Mouse (Mus musculus): Measurements from ENCODE around the gene Npas1. TPM values are rescaled to one million over a fixed set of nuclear protein-coding genes. Genes with fewer than 3 reads are reported as not detected.
A peak's percentile ranks its signal among the peaks of the same experiment; 100 is the strongest.

The Npas1 gene
- polyA plus RNA-seq (2014; fragmentation: Nextera tagmentation; extraction: Ambion mirVana) = 2.4 and 3.4 TPM in 2 replicates

DNA sequence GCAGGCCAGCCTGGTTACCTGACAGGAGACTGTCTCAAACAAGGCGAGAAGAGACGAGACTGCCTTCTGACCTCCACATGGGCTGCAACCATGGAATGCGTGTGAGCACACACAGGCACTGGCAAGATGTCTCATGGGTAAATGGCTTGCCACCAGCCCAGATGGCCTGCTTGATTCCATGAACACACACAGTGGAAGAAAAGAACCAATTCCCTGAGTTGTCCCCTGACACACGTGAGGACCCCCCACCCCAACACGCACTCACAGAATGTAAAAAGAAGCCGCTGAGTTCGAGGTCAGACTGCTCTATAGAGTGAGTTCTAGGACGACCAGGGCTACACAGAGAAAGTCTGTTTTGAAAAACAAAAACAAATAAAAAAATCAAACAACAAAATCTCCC lies at the start of gene Npas1:
Npas1 (minus strand) TSS at position 101 of the 400 bp plus-strand sequence.
- ATAC-seq (no peak), DNase-seq (ENCODE audit: low spot score) (no peak)
- no peaks in the 10 kb centered on the region for H3K9me3 ChIP-seq (replicated peaks; ENCODE audit: control insufficient read depth, low read length)
- H3K36me3 ChIP-seq (ENCODE audit: control insufficient read depth, insufficient read depth, low read length) = no peaks in the 10 kb centered on the region
- H3K4me3 ChIP-seq (ENCODE audit: low read depth, low read length) = peak within 1 kb of the TSS; percentile 25
- H3K9ac ChIP-seq (ENCODE audit: low read length) = no peak within 1 kb of the TSS
- 85% methylated on average over 8 of the region's 8 CpGs for WGBS
- peak within 1 kb of the TSS; percentile 42 for H3K4me2 ChIP-seq (ENCODE audit: low read length)
- H3K27me3 ChIP-seq (replicated peaks; ENCODE audit: control insufficient read depth, insufficient read depth, low read length) = peaks cover 51% of the 10 kb centered on the region
- no peaks in the 10 kb centered on the region for H3K4me1 ChIP-seq (ENCODE audit: control insufficient read depth, insufficient read depth, low read length)
- no peak within 1 kb of the TSS for H3K27ac ChIP-seq (ENCODE audit: low read depth, low read length)

DNA sequence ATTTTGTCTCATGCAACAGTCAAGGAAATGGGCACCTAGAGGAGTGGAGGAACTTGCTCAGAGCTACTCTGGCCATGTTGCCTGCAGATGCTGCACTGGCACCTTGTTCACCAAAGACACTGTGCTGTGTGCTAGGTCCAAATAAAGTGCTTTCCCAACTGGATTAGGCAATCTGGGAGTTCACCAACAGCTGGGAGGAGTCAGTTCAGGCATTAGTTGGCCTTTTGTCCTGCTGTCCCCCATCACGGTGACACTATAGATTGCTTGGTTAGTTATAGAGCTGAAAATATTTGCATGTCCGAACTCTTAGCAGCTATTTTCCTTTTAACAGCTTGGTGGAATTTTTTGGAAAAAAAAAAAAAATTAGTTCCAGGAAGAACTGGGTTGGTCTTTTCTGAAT lies 48.5 kb upstream of the Npas1 start:
- H3K4me3 ChIP-seq (ENCODE audit: low read depth, low read length) = no peak overlapping the region
- 90% methylated on average over 2 of the region's 2 CpGs for WGBS
- no peak overlapping the region for H3K27ac ChIP-seq (ENCODE audit: low read depth, low read length)
- H3K9me3 ChIP-seq (replicated peaks; ENCODE audit: control insufficient read depth, low read length) = no peaks in the 10 kb centered on the region
- peaks cover 20% of the 10 kb centered on the region for H3K36me3 ChIP-seq (ENCODE audit: control insufficient read depth, insufficient read depth, low read length)
- DNase-seq (ENCODE audit: low spot score) (no peak), ATAC-seq (no peak)
- H3K27me3 ChIP-seq (replicated peaks; ENCODE audit: control insufficient read depth, insufficient read depth, low read length) = no peaks in the 10 kb centered on the region
- H3K4me2 ChIP-seq (ENCODE audit: low read length) = no peak overlapping the region
- H3K4me1 ChIP-seq (ENCODE audit: control insufficient read depth, insufficient read depth, low read length) = no peaks in the 10 kb centered on the region
- H3K9ac ChIP-seq (ENCODE audit: low read length) = no peak overlapping the region

DNA sequence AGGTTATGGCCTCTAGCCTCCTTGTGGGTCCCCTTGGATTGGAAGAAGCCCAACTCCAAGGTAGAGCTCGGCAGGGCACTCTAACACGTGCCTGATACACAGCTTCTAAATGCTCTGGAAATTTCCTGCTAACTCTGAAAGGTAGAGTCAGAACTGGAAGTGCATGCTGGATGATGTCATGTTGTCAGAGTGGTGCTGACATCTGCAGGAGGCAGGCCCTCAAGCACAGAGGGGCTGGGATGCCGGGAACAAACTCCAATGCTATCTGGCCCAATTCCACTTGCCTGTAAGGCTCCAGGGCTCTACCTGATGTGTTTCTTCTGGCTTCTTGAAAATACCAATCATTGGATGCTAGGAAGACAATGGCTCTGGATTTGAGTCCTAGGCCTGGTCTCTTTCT lies 47.9 kb upstream of the Npas1 start:
- no peaks in the 10 kb centered on the region for H3K9me3 ChIP-seq (replicated peaks; ENCODE audit: control insufficient read depth, low read length)
- H3K4me1 ChIP-seq (ENCODE audit: control insufficient read depth, insufficient read depth, low read length) = no peaks in the 10 kb centered on the region
- no peak overlapping the region for H3K27ac ChIP-seq (ENCODE audit: low read depth, low read length)
- H3K36me3 ChIP-seq (ENCODE audit: control insufficient read depth, insufficient read depth, low read length) = peaks cover 20% of the 10 kb centered on the region
- no peak overlapping the region for H3K9ac ChIP-seq (ENCODE audit: low read length)
- H3K4me3 ChIP-seq (ENCODE audit: low read depth, low read length) = no peak overlapping the region
- ATAC-seq (no peak), DNase-seq (ENCODE audit: low spot score) (no peak)
- no peaks in the 10 kb centered on the region for H3K27me3 ChIP-seq (replicated peaks; ENCODE audit: control insufficient read depth, insufficient read depth, low read length)
- 88% methylated on average over 3 of the region's 3 CpGs for WGBS
- H3K4me2 ChIP-seq (ENCODE audit: low read length) = no peak overlapping the region

DNA sequence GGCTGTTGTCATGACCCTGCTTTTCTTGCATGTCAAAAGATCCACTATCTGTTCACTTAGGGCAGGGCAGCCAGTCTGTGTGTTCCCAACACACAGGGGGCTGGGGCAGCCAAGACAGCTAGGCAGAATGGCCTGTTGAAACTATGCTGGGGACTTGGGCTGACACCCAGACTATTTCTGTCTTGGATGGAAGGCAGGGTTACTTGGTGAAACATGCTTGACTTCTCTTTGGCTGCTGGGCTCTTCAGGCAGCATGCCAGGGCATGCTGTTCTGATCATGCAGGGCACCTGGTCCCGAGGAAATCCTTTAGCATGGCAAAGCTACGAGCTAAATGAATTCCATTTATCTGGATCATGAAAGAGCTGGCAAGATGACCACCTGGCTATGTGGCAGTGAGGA lies 46.8 kb upstream of the Npas1 start:
- H3K27me3 ChIP-seq (replicated peaks; ENCODE audit: control insufficient read depth, insufficient read depth, low read length) = no peaks in the 10 kb centered on the region
- H3K4me3 ChIP-seq (ENCODE audit: low read depth, low read length) = no peak overlapping the region
- H3K4me1 ChIP-seq (ENCODE audit: control insufficient read depth, insufficient read depth, low read length) = no peaks in the 10 kb centered on the region
- H3K27ac ChIP-seq (ENCODE audit: low read depth, low read length) = no peak overlapping the region
- no peak for ATAC-seq
- H3K4me2 ChIP-seq (ENCODE audit: low read length) = no peak overlapping the region
- peaks cover 18% of the 10 kb centered on the region; the same call in 1 of the 2 replicates for H3K36me3 ChIP-seq (ENCODE audit: control insufficient read depth, insufficient read depth, low read length)
- H3K9me3 ChIP-seq (replicated peaks; ENCODE audit: control insufficient read depth, low read length) = no peaks in the 10 kb centered on the region
- no peak for DNase-seq (ENCODE audit: low spot score)
- WGBS = 75% methylated on average over 2 of the region's 2 CpGs
- no peak overlapping the region for H3K9ac ChIP-seq (ENCODE audit: low read length)

DNA sequence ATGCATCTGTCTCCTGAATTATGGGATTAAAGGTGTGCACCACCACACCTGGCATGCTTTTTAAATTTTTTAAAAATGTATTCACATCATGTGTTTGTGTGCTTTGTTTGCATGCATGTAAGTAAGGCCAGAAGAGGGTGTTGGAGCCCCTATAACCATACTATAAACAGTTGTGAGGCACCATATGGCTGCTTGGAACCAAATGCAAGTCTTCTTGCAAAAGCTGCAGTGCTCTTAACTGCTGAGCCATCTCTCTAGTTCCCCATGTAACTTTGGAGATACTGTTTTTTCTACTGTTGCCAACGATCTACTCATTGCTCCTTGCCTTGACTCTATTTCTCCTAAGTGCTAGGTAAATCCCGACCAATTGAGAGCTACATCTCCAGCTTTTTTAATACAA lies 41.8 kb upstream of the Npas1 start:
- no peak overlapping the region for H3K27ac ChIP-seq (ENCODE audit: low read depth, low read length)
- H3K9ac ChIP-seq (ENCODE audit: low read length) = no peak overlapping the region
- WGBS = 90% methylated on average over 2 of the region's 2 CpGs
- no peaks in the 10 kb centered on the region for H3K9me3 ChIP-seq (replicated peaks; ENCODE audit: control insufficient read depth, low read length)
- H3K4me1 ChIP-seq (ENCODE audit: control insufficient read depth, insufficient read depth, low read length) = no peaks in the 10 kb centered on the region
- H3K4me2 ChIP-seq (ENCODE audit: low read length) = no peak overlapping the region
- ATAC-seq (no peak), DNase-seq (ENCODE audit: low spot score) (peak; percentile 51)
- no peaks in the 10 kb centered on the region for H3K27me3 ChIP-seq (replicated peaks; ENCODE audit: control insufficient read depth, insufficient read depth, low read length)
- H3K36me3 ChIP-seq (ENCODE audit: control insufficient read depth, insufficient read depth, low read length) = peaks cover 11% of the 10 kb centered on the region; the same call in 1 of the 2 replicates
- no peak overlapping the region for H3K4me3 ChIP-seq (ENCODE audit: low read depth, low read length)

DNA sequence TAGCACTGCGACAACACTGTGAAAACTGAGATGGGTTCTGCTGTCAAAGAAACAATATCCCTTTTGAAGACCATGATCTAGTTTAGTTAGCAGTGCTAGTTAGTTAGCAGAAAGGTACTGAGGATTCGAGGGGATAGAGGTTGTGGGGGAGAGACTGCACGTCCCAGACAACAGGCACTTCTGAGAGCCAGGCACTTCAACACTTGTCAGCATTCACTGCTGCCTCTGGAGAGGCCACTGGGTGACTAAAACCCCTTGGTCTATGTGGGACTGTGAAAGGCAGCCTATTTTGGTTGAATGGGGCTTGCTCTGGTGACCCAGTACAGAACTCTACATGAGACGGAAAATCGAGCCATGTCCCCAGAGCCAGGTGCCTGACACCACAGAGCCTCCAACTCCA lies 39.7 kb upstream of the Npas1 start:
- 94% methylated on average over 5 of the region's 5 CpGs for WGBS
- Histone ChIP-seq H3K27me3 (replicated peaks; ENCODE audit: control insufficient read depth, insufficient read depth, low read length) (no peaks in the 10 kb centered on the region), H3K4me3 (ENCODE audit: low read depth, low read length) (no peak overlapping the region), H3K27ac (ENCODE audit: low read depth, low read length) (no peak overlapping the region), H3K9ac (ENCODE audit: low read length) (no peak overlapping the region), H3K36me3 (ENCODE audit: control insufficient read depth, insufficient read depth, low read length) (peaks cover 15% of the 10 kb centered on the region; the same call in 1 of the 2 replicates), H3K9me3 (replicated peaks; ENCODE audit: control insufficient read depth, low read length) (no peaks in the 10 kb centered on the region), H3K4me2 (ENCODE audit: low read length) (no peak overlapping the region), H3K4me1 (ENCODE audit: control insufficient read depth, insufficient read depth, low read length) (no peaks in the 10 kb centered on the region)
- ATAC-seq (no peak), DNase-seq (ENCODE audit: low spot score) (no peak)

DNA sequence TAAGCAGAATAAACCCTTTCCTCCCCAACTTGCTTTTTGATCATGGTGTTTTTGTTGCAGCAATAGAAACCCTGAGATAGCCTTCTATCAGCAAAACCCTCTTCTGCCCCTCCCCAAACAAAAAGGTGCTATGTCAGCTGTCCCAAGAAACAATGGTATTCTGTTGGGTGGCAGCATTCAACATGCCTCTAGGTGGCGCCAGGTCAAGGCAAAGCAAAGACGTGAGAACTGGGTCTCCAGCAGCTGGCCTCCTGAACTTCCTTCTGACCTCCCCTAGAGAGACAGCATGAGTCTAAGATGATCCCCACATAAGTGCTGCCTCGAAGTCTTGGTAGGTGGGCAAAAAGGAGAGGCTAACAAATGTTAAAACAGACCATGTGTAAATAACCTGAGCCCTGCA lies 29.8 kb upstream of the Npas1 start:
- DNase-seq (ENCODE audit: low spot score) (peak; percentile 49), ATAC-seq (no peak)
- 21% methylated on average over 3 of the region's 3 CpGs for WGBS
- Histone ChIP-seq H3K9me3 (replicated peaks; ENCODE audit: control insufficient read depth, low read length) (no peaks in the 10 kb centered on the region), H3K27ac (ENCODE audit: low read depth, low read length) (no peak overlapping the region), H3K9ac (ENCODE audit: low read length) (no peak overlapping the region), H3K27me3 (replicated peaks; ENCODE audit: control insufficient read depth, insufficient read depth, low read length) (no peaks in the 10 kb centered on the region), H3K4me2 (ENCODE audit: low read length) (no peak overlapping the region), H3K4me1 (ENCODE audit: control insufficient read depth, insufficient read depth, low read length) (no peaks in the 10 kb centered on the region), H3K4me3 (ENCODE audit: low read depth, low read length) (no peak overlapping the region), H3K36me3 (ENCODE audit: control insufficient read depth, insufficient read depth, low read length) (peaks cover 63% of the 10 kb centered on the region)

DNA sequence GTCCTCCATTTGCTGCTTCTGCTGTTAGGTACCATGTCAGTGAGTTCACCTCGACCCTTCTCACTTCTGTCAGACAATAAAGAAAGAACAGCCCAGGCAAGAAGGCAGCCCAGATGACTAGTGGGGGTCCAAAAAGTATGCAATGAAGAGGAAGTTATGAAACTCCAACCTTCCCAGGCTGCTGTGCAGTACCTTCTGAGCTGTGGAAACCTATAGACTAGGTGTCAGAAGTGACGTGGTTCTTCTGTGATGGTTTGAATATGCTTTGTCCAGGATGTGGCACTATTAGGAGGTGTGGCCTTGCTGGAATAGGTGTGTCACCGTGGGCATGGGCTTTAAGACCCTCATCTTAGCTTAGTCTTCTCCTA lies 27.7 kb upstream of the Npas1 start:
- no peak overlapping the region for H3K4me2 ChIP-seq (ENCODE audit: low read length)
- WGBS = 89% methylated on average over 3 of the region's 3 CpGs
- H3K36me3 ChIP-seq (ENCODE audit: control insufficient read depth, insufficient read depth, low read length) = peaks cover 63% of the 10 kb centered on the region
- H3K9ac ChIP-seq (ENCODE audit: low read length) = no peak overlapping the region
- H3K27me3 ChIP-seq (replicated peaks; ENCODE audit: control insufficient read depth, insufficient read depth, low read length) = no peaks in the 10 kb centered on the region
- H3K4me1 ChIP-seq (ENCODE audit: control insufficient read depth, insufficient read depth, low read length) = no peaks in the 10 kb centered on the region
- no peak for DNase-seq (ENCODE audit: low spot score)
- no peak for ATAC-seq
- H3K9me3 ChIP-seq (replicated peaks; ENCODE audit: control insufficient read depth, low read length) = no peaks in the 10 kb centered on the region
- H3K4me3 ChIP-seq (ENCODE audit: low read depth, low read length) = no peak overlapping the region
- H3K27ac ChIP-seq (ENCODE audit: low read depth, low read length) = no peak overlapping the region

DNA sequence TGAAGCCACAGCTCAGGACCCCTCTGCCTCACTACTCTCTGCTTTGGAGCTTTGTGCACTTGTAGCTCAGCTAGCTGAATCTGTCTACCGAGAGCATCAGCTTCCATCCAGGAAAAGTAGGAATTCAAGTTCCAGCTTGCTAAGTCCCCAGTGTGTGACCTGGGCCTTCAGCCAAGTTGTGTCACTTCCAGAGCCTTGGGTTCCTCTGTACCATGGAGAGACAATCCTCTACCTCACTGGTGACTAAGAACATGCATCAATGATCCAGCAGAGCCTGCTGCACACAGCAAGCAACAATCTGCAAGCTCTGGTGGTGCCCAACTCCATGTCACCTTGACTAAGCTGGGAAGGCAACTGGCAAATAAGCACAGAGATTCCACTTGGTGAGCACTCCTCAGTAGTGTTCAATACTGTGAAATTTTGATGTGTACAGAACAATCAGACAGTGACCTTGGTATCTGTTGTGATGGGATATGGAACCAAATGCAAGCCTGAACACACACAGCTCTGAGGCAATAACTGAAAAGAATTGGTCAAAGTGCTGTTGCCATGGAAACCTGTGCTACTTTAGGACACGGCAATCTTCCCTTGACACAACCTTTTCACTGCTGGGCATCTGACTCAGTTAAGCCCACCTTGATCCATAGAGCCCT lies 27.2 kb upstream of the Npas1 start:
- WGBS = 81% methylated on average over 2 of the region's 2 CpGs
- H3K36me3 ChIP-seq (ENCODE audit: control insufficient read depth, insufficient read depth, low read length) = peaks cover 65% of the 10 kb centered on the region
- H3K4me3 ChIP-seq (ENCODE audit: low read depth, low read length) = no peak overlapping the region
- ATAC-seq (no peak), DNase-seq (ENCODE audit: low spot score) (no peak)
- no peak overlapping the region for H3K27ac ChIP-seq (ENCODE audit: low read depth, low read length)
- no peaks in the 10 kb centered on the region for H3K9me3 ChIP-seq (replicated peaks; ENCODE audit: control insufficient read depth, low read length)
- no peaks in the 10 kb centered on the region for H3K27me3 ChIP-seq (replicated peaks; ENCODE audit: control insufficient read depth, insufficient read depth, low read length)
- H3K4me2 ChIP-seq (ENCODE audit: low read length) = no peak overlapping the region
- H3K4me1 ChIP-seq (ENCODE audit: control insufficient read depth, insufficient read depth, low read length) = no peaks in the 10 kb centered on the region
- no peak overlapping the region for H3K9ac ChIP-seq (ENCODE audit: low read length)
